Mouse (Mus musculus): ENCODE measurements around the gene Nms.
A peak's percentile ranks its signal among the peaks of the same experiment; 100 is the strongest.

Gene Nms

GRCm38 (mm10) chr1:38938849-38939248 is at the start of gene Nms:
Gene Nms, plus strand, starts transcription at chr1:38939149.
- DNase-seq (ENCODE audit: low spot score): no peak

GRCm38 (mm10) chr1:38891444-38891843 is 47.5 kb upstream of the Nms start:
- no peak for DNase-seq (ENCODE audit: low spot score)

GRCm38 (mm10) chr1:38893081-38893480 is 45.9 kb upstream of the Nms start:
- no peak for DNase-seq (ENCODE audit: low spot score)

- DNase-seq (ENCODE audit: low spot score): peak; percentile 72
These were observed 41.3 kb upstream of the Nms start, which contains the start of gene Chst10 for GRCm38 (mm10) chr1:38897431-38898248. Gene Chst10, minus strand, starts transcription at chr1:38898161.

GRCm38 (mm10) chr1:38902571-38902970 is 36.4 kb upstream of the Nms start:
- no peak for DNase-seq (ENCODE audit: low spot score)

- DNase-seq (ENCODE audit: low spot score): no peak
These were observed 35.0 kb upstream of the Nms start for GRCm38 (mm10) chr1:38903985-38904384.

- no peak for DNase-seq (ENCODE audit: low spot score)
These were observed 10.0 kb upstream of the Nms start for GRCm38 (mm10) chr1:38928996-38929395.

GRCm38 (mm10) chr1:38929468-38929867 is 9.5 kb upstream of the Nms start:
- peak; percentile 13 for DNase-seq (ENCODE audit: low spot score)

GRCm38 (mm10) chr1:38930767-38931166 is 8.2 kb upstream of the Nms start:
- DNase-seq (ENCODE audit: low spot score): no peak

GRCm38 (mm10) chr1:38934668-38935067 is 4.3 kb upstream of the Nms start:
- no peak for DNase-seq (ENCODE audit: low spot score)

- DNase-seq (ENCODE audit: low spot score): no peak
These were observed 2.2 kb upstream of the Nms start for GRCm38 (mm10) chr1:38936780-38937179.

- DNase-seq (ENCODE audit: low spot score): no peak
These were observed 659 bp downstream of the Nms start for GRCm38 (mm10) chr1:38939608-38940007.

GRCm38 (mm10) chr1:38956457-38956856 is 17.5 kb downstream of the Nms start:
- no peak for DNase-seq (ENCODE audit: low spot score)

- no peak for DNase-seq (ENCODE audit: low spot score)
These were observed 30.2 kb downstream of the Nms start for GRCm38 (mm10) chr1:38969116-38969515.

GRCm38 (mm10) chr1:38971712-38972111 is 32.8 kb downstream of the Nms start:
- no peak for DNase-seq (ENCODE audit: low spot score)

GRCm38 (mm10) chr1:38972986-38973592 is 34.1 kb downstream of the Nms start:
- DNase-seq (ENCODE audit: low spot score): no peak

GRCm38 (mm10) chr1:38979953-38980352 is 41.0 kb downstream of the Nms start:
- DNase-seq (ENCODE audit: low spot score): no peak

GRCm38 (mm10) chr1:38983870-38984269 is 44.9 kb downstream of the Nms start:
- no peak for DNase-seq (ENCODE audit: low spot score)

GRCm38 (mm10) chr1:38985308-38985707 is 46.4 kb downstream of the Nms start, which contains the start of gene Pdcl3:
Gene Pdcl3, plus strand, starts transcription at chr1:38985608.
- no peak for DNase-seq (ENCODE audit: low spot score)

GRCm38 (mm10) chr1:38987080-38987864 is 48.3 kb downstream of the Nms start:
- peak; percentile 95 for DNase-seq (ENCODE audit: low spot score)

- DNase-seq (ENCODE audit: low spot score): no peak
These were observed 48.9 kb downstream of the Nms start for GRCm38 (mm10) chr1:38987865-38988211.

- no peak for DNase-seq (ENCODE audit: low spot score)
These were observed 49.4 kb downstream of the Nms start for GRCm38 (mm10) chr1:38988357-38988756.

GRCm38 (mm10) chr1:38992365-38992764 is 53.4 kb downstream of the Nms start:
- DNase-seq (ENCODE audit: low spot score): no peak
